Mouse (Mus musculus) G1E (cell line): ENCODE measurements around the gene Fam170b. TPM values are rescaled to one million over a fixed set of nuclear protein-coding genes. Genes with fewer than 3 reads are reported as not detected.

Experiments
- ATAC-seq: 2 replicates; pipeline ENCODE4 v1.8.0; 2016; ENCODE audit warnings: mild to moderate bottlenecking; ENCODE audit not compliant: insufficient number of reproducible peaks, poor library complexity, low FRiP score, severe bottlenecking; ENCODE audit errors: extremely low read depth
- DNase-seq: peaks from one replicate; pipeline ENCODE4 v3.0.0; 2012; ENCODE audit warnings: low spot score
- H3K27me3 ChIP-seq: 2 replicates; pipeline ENCODE4 v1.6.1; 2012; ENCODE audit warnings: mild to moderate bottlenecking, low read length, inconsistent platforms; ENCODE audit not compliant: insufficient read depth
- H3K36me3 ChIP-seq: replicated peaks from 2 replicates; pipeline ENCODE3; 2012; ENCODE audit warnings: mild to moderate bottlenecking, inconsistent platforms
- H3K4me1 ChIP-seq: 2 replicates; pipeline ENCODE4 v1.6.1; 2012; ENCODE audit warnings: low read depth, low read length, inconsistent platforms, mixed read lengths; ENCODE audit not compliant: insufficient read depth
- H3K4me3 ChIP-seq: 2 replicates; pipeline ENCODE4 v1.5.1; 2012; ENCODE audit warnings: low read depth, mild to moderate bottlenecking, inconsistent platforms, low read length, moderate library complexity, mixed read lengths
- H3K9me3 ChIP-seq: replicated peaks from 2 replicates; pipeline ENCODE4 v1.6.1; 2012; ENCODE audit warnings: inconsistent platforms
- CTCF ChIP-seq: IDR thresholded peaks from 2 replicates; pipeline ENCODE4 v1.5.1; 2012; ENCODE audit warnings: low read depth, low read length, inconsistent platforms, mixed read lengths
- GATA1 ChIP-seq: IDR thresholded peaks from 2 replicates; pipeline ENCODE4 v1.6.1; 2012; ENCODE audit warnings: borderline replicate concordance, low read length, inconsistent platforms, mixed read lengths
- GATA2 ChIP-seq: IDR thresholded peaks from 2 replicates; pipeline ENCODE4 v1.6.1; 2012; ENCODE audit warnings: low read depth, low read length, inconsistent platforms, borderline replicate concordance
- POLR2AphosphoS5 ChIP-seq: IDR thresholded peaks from 2 replicates; pipeline ENCODE4 v1.6.1; 2012; ENCODE audit warnings: low read depth, low read length, inconsistent platforms; ENCODE audit not compliant: insufficient replicate concordance
- TAL1 ChIP-seq: conservative IDR thresholded peaks from 2 replicates; pipeline ENCODE4 v1.6.1; 2012; ENCODE audit warnings: low read depth, low read length, inconsistent platforms, mixed read lengths
- polyA plus RNA-seq: library from polyadenylated mRNA; stranded (reverse); fragments of >175 nt; gene quantifications from 2 replicates; pipeline ENCODE4 v1.2.3, GENCODE M21; 2012
- total RNA-seq, 2 experiments: library from RNA; stranded (forward) in 1 of 2; stranded (reverse) in 1 of 2; fragments of 200-1000 nt in 1 of 2; fragments of >200 nt in 1 of 2; fragmentation: Nextera tagmentation in 1 of 2; gene quantifications; 2 replicates each; pipeline ENCODE4 v1.2.3; 2014 to 2017

The Fam170b gene
- total and polyA plus RNA-seq, 3 experiments = 0.16 TPM; not detected in 2

GRCm38 (mm10) chr14:32836191-32836590 is 2.4 kb downstream of the Fam170b start:
- Histone ChIP-seq H3K4me3 (no peak overlapping the region), H3K36me3 (no peaks in the 10 kb centered on the region), H3K4me1 (no peaks in the 10 kb centered on the region), H3K27me3 (no peaks in the 10 kb centered on the region), H3K9me3 (peaks cover 53% of the 10 kb centered on the region)
- DNase-seq (no peak), ATAC-seq (no peak)
- no peak for TF ChIP-seq CTCF

- no peak for ATAC-seq
- TF ChIP-seq TAL1 (no peak), CTCF (no peak), GATA2 (no peak), GATA1 (no peak), POLR2AphosphoS5 (no peak)
- no peak overlapping the region for H3K4me3 ChIP-seq
Measured at GRCm38 (mm10) chr14:32842052-32842451, 8.3 kb downstream of the Fam170b start.

GRCm38 (mm10) chr14:32854059-32854458 is 20.3 kb downstream of the Fam170b start:
- no peak for DNase-seq
- Histone ChIP-seq H3K4me3 (no peak overlapping the region), H3K9me3 (peaks cover 45% of the 10 kb centered on the region), H3K27me3 (no peaks in the 10 kb centered on the region), H3K4me1 (no peaks in the 10 kb centered on the region), H3K36me3 (no peaks in the 10 kb centered on the region)
- no peak for ATAC-seq
- no peak for TF ChIP-seq CTCF
- TF ChIP-seq TAL1 = no peak
- no peak for TF ChIP-seq POLR2AphosphoS5
- TF ChIP-seq GATA1 = no peak

More at GRCm38 (mm10) chr14:32842052-32842451, 8.3 kb downstream of the Fam170b start:
- peaks cover 14% of the 10 kb centered on the region for H3K9me3 ChIP-seq
- no peaks in the 10 kb centered on the region for H3K4me1 ChIP-seq
- no peaks in the 10 kb centered on the region for H3K36me3 ChIP-seq
- H3K27me3 ChIP-seq = no peaks in the 10 kb centered on the region
- DNase-seq = no peak

- ATAC-seq = no peak
- no peak for DNase-seq
- TF ChIP-seq GATA1 (no peak), TAL1 (no peak)
- peaks cover 64% of the 10 kb centered on the region for H3K9me3 ChIP-seq
- no peaks in the 10 kb centered on the region for H3K27me3 ChIP-seq
- no peaks in the 10 kb centered on the region for H3K4me1 ChIP-seq
- H3K4me3 ChIP-seq = no peak overlapping the region
- H3K36me3 ChIP-seq = no peaks in the 10 kb centered on the region
Measured at GRCm38 (mm10) chr14:32856246-32856645, 22.5 kb downstream of the Fam170b start.

GRCm38 (mm10) chr14:32856681-32857328 is 23.0 kb downstream of the Fam170b start, which contains the start of gene Vstm4:
Gene Vstm4 (plus strand): TSS chr14:32856756.
- peaks cover 69% of the 10 kb centered on the region for H3K9me3 ChIP-seq
- no peaks in the 10 kb centered on the region for H3K36me3 ChIP-seq
- H3K4me3 ChIP-seq = no peak within 1 kb of the TSS
- TF ChIP-seq GATA1 (no peak), POLR2AphosphoS5 (no peak), CTCF (no peak), TAL1 (no peak), GATA2 (no peak)
- no peaks in the 10 kb centered on the region for H3K4me1 ChIP-seq
- no peak for DNase-seq
- no peak for ATAC-seq
- no peaks in the 10 kb centered on the region for H3K27me3 ChIP-seq

GRCm38 (mm10) chr14:32858361-32858760 is 24.6 kb downstream of the Fam170b start:
- no peak for DNase-seq
- Histone ChIP-seq H3K36me3 (no peaks in the 10 kb centered on the region), H3K9me3 (peaks cover 79% of the 10 kb centered on the region), H3K27me3 (no peaks in the 10 kb centered on the region), H3K4me1 (no peaks in the 10 kb centered on the region), H3K4me3 (no peak overlapping the region)
- TF ChIP-seq CTCF (no peak), GATA2 (no peak), TAL1 (no peak), GATA1 (no peak), POLR2AphosphoS5 (no peak)
- no peak for ATAC-seq

GRCm38 (mm10) chr14:32858941-32859510 is 25.3 kb downstream of the Fam170b start:
- Histone ChIP-seq H3K4me3 (no peak overlapping the region), H3K36me3 (no peaks in the 10 kb centered on the region), H3K9me3 (peaks cover 86% of the 10 kb centered on the region), H3K27me3 (no peaks in the 10 kb centered on the region), H3K4me1 (no peaks in the 10 kb centered on the region)
- TF ChIP-seq POLR2AphosphoS5 = no peak
- no peak for TF ChIP-seq CTCF
- TF ChIP-seq TAL1 = no peak
- TF ChIP-seq GATA1 = no peak
- no peak for TF ChIP-seq GATA2
- DNase-seq = no peak
- no peak for ATAC-seq
